Mouse (Mus musculus): ENCODE data around the gene Wipf3. TPM values are rescaled to one million over a fixed set of nuclear protein-coding genes. Genes with fewer than 3 reads are reported as not detected.

The Wipf3 gene
- polyA plus RNA-seq, 1 experiment from 2014 or later, result 3.7 TPM

GRCm38 (mm10) chr6:54508256-54508793 is 78.9 kb downstream of the Wipf3 start:
- Histone ChIP-seq H3K36me3 (ENCODE audit: insufficient read depth, low read length) (no peaks in the 10 kb centered on the region), H3K27me3 (replicated peaks; ENCODE audit: insufficient read depth, low read length) (no peaks in the 10 kb centered on the region), H3K27ac (ENCODE audit: low read length) (no peak overlapping the region), H3K9ac (replicated peaks; ENCODE audit: low read depth) (no peak overlapping the region), H3K4me2 (replicated peaks; ENCODE audit: low read depth, low read length) (no peak overlapping the region), H3K4me3 (ENCODE audit: low read depth, low read length) (no peak overlapping the region), H3K4me1 (ENCODE audit: insufficient read depth, low read depth, low read length) (peaks cover 2% of the 10 kb centered on the region; the same call in 1 of the 2 replicates), H3K9me3 (ENCODE audit: low read length) (no peaks in the 10 kb centered on the region)
- TF ChIP-seq CTCF (IDR thresholded peaks at IDR 0.05), result no peak
- TF ChIP-seq EP300 (IDR thresholded peaks at IDR 0.05), result no peak
- ATAC-seq (peak; percentile 32; the same call in 1 of the 2 replicates), DNase-seq (ENCODE audit: low spot score) (no peak)
- 55% methylated on average over 6 of the region's 6 CpGs for WGBS

GRCm38 (mm10) chr6:54509264-54509663 is 79.9 kb downstream of the Wipf3 start:
- no peaks in the 10 kb centered on the region for H3K36me3 ChIP-seq (ENCODE audit: insufficient read depth, low read length)
- ATAC-seq, result no peak
- TF ChIP-seq CTCF (IDR thresholded peaks at IDR 0.05), result no peak
- H3K27me3 ChIP-seq (replicated peaks; ENCODE audit: insufficient read depth, low read length), result no peaks in the 10 kb centered on the region
- no peak overlapping the region for H3K4me3 ChIP-seq (ENCODE audit: low read depth, low read length)
- no peak overlapping the region for H3K4me2 ChIP-seq (replicated peaks; ENCODE audit: low read depth, low read length)
- H3K4me1 ChIP-seq (ENCODE audit: insufficient read depth, low read depth, low read length), result no peaks in the 10 kb centered on the region
- DNase-seq (ENCODE audit: low spot score), result no peak
- H3K9me3 ChIP-seq (ENCODE audit: low read length), result no peaks in the 10 kb centered on the region
- H3K9ac ChIP-seq (replicated peaks; ENCODE audit: low read depth), result no peak overlapping the region
- no peak overlapping the region for H3K27ac ChIP-seq (ENCODE audit: low read length)
- WGBS, result 87% methylated on average over 13 of the region's 13 CpGs

- Histone ChIP-seq H3K9me3 (ENCODE audit: low read length) (no peaks in the 10 kb centered on the region), H3K27me3 (replicated peaks; ENCODE audit: insufficient read depth, low read length) (no peaks in the 10 kb centered on the region), H3K27ac (ENCODE audit: low read length) (no peak overlapping the region), H3K9ac (replicated peaks; ENCODE audit: low read depth) (no peak overlapping the region), H3K4me1 (ENCODE audit: insufficient read depth, low read depth, low read length) (no peaks in the 10 kb centered on the region), H3K4me2 (replicated peaks; ENCODE audit: low read depth, low read length) (no peak overlapping the region), H3K4me3 (ENCODE audit: low read depth, low read length) (no peak overlapping the region), H3K36me3 (ENCODE audit: insufficient read depth, low read length) (no peaks in the 10 kb centered on the region)
- no peak for TF ChIP-seq CTCF (IDR thresholded peaks at IDR 0.05)
- TF ChIP-seq EP300 (IDR thresholded peaks at IDR 0.05), result no peak
- no peak for DNase-seq (ENCODE audit: low spot score)
- 39% methylated on average over 2 of the region's 2 CpGs for WGBS
- ATAC-seq, result no peak
Measured at GRCm38 (mm10) chr6:54512256-54512655, 82.9 kb downstream of the Wipf3 start.

- Histone ChIP-seq H3K27ac (ENCODE audit: low read length) (no peak overlapping the region), H3K27me3 (replicated peaks; ENCODE audit: insufficient read depth, low read length) (no peaks in the 10 kb centered on the region), H3K9me3 (ENCODE audit: low read length) (no peaks in the 10 kb centered on the region), H3K4me3 (ENCODE audit: low read depth, low read length) (no peak overlapping the region), H3K4me1 (ENCODE audit: insufficient read depth, low read depth, low read length) (no peaks in the 10 kb centered on the region), H3K9ac (replicated peaks; ENCODE audit: low read depth) (no peak overlapping the region), H3K36me3 (ENCODE audit: insufficient read depth, low read length) (no peaks in the 10 kb centered on the region), H3K4me2 (replicated peaks; ENCODE audit: low read depth, low read length) (no peak overlapping the region)
- ATAC-seq (no peak), DNase-seq (ENCODE audit: low spot score) (no peak)
- 85% methylated on average over 2 of the region's 2 CpGs for WGBS
- no peak for TF ChIP-seq CTCF (IDR thresholded peaks at IDR 0.05)
- TF ChIP-seq EP300 (IDR thresholded peaks at IDR 0.05), result no peak
Measured at GRCm38 (mm10) chr6:54516512-54517134, 87.2 kb downstream of the Wipf3 start.

GRCm38 (mm10) chr6:54518758-54519157 is 89.4 kb downstream of the Wipf3 start:
- Histone ChIP-seq H3K27me3 (replicated peaks; ENCODE audit: insufficient read depth, low read length) (no peaks in the 10 kb centered on the region), H3K9ac (replicated peaks; ENCODE audit: low read depth) (no peak overlapping the region), H3K36me3 (ENCODE audit: insufficient read depth, low read length) (no peaks in the 10 kb centered on the region), H3K4me1 (ENCODE audit: insufficient read depth, low read depth, low read length) (no peaks in the 10 kb centered on the region), H3K4me3 (ENCODE audit: low read depth, low read length) (no peak overlapping the region), H3K27ac (ENCODE audit: low read length) (no peak overlapping the region), H3K9me3 (ENCODE audit: low read length) (no peaks in the 10 kb centered on the region), H3K4me2 (replicated peaks; ENCODE audit: low read depth, low read length) (no peak overlapping the region)
- 58% methylated on average over 5 of the region's 5 CpGs for WGBS
- TF ChIP-seq EP300 (IDR thresholded peaks at IDR 0.05) (no peak), CTCF (IDR thresholded peaks at IDR 0.05) (no peak)
- no peak for DNase-seq (ENCODE audit: low spot score)
- no peak for ATAC-seq

- no peaks in the 10 kb centered on the region for H3K36me3 ChIP-seq (ENCODE audit: insufficient read depth, low read length)
- no peaks in the 10 kb centered on the region for H3K9me3 ChIP-seq (ENCODE audit: low read length)
- no peaks in the 10 kb centered on the region for H3K4me1 ChIP-seq (ENCODE audit: insufficient read depth, low read depth, low read length)
- TF ChIP-seq CTCF (IDR thresholded peaks at IDR 0.05) (no peak), EP300 (IDR thresholded peaks at IDR 0.05) (no peak)
- DNase-seq (ENCODE audit: low spot score) (no peak), ATAC-seq (no peak)
- H3K4me2 ChIP-seq (replicated peaks; ENCODE audit: low read depth, low read length), result no peak overlapping the region
- WGBS, result 81% methylated on average over 8 of the region's 8 CpGs
- no peaks in the 10 kb centered on the region for H3K27me3 ChIP-seq (replicated peaks; ENCODE audit: insufficient read depth, low read length)
- H3K4me3 ChIP-seq (ENCODE audit: low read depth, low read length), result no peak overlapping the region
- H3K9ac ChIP-seq (replicated peaks; ENCODE audit: low read depth), result no peak overlapping the region
- H3K27ac ChIP-seq (ENCODE audit: low read length), result no peak overlapping the region
Measured at GRCm38 (mm10) chr6:54528666-54529065, 99.3 kb downstream of the Wipf3 start.

Data from lung, postnatal 0 days (tissue).